Mouse (Mus musculus) erythroblast, embryonic 14.5 days (primary cell): ENCODE results near the gene Nthl1.

Experiments
- GATA1 ChIP-seq: IDR thresholded peaks from 2 replicates; pipeline ENCODE4 v1.6.1; 2012; ENCODE audit warnings: low read length, inconsistent platforms, mixed read lengths
- TAL1 ChIP-seq: IDR thresholded peaks from 3 replicates; pipeline ENCODE4 v1.6.1; 2012; ENCODE audit warnings: low read length, inconsistent platforms, mixed read lengths

GRCm38 (mm10) chr17:24586532-24586931 lies 45.9 kb upstream of the Nthl1 start:
- TF ChIP-seq GATA1 (no peak), TAL1 (no peak)
